Mouse (Mus musculus) spleen, postnatal 4 days (tissue): ENCODE measurements around the gene Mrm2.

ENCODE experiments used
- DNase-seq, 2 experiments: peaks; one replicate each; pipeline ENCODE4 v3.0.0; 2022; ENCODE audit warnings: low spot score in 2 of 2

The Mrm2 gene

GRCm38 (mm10) chr5:140345244-140345643 lies 13.5 kb upstream of the Mrm2 start:
- DNase-seq, result no peak

GRCm38 (mm10) chr5:140342880-140343279 lies 11.2 kb upstream of the Mrm2 start:
- no peak for DNase-seq

- no peak for DNase-seq
Observed at GRCm38 (mm10) chr5:140339836-140340235, 8.1 kb upstream of the Mrm2 start.

GRCm38 (mm10) chr5:140338779-140339178 lies 7.1 kb upstream of the Mrm2 start:
- no peak for DNase-seq

GRCm38 (mm10) chr5:140336680-140337079 lies 5.0 kb upstream of the Mrm2 start:
- DNase-seq, result peak in 1 of 2 experiments; percentile 73

GRCm38 (mm10) chr5:140333631-140334030 lies 1.9 kb upstream of the Mrm2 start:
- no peak for DNase-seq

- no peak for DNase-seq
Observed at GRCm38 (mm10) chr5:140332519-140332918, 821 bp upstream of the Mrm2 start.

- DNase-seq, result no peak
Observed at GRCm38 (mm10) chr5:140324058-140324457, 7.6 kb downstream of the Mrm2 start.

- no peak for DNase-seq
Observed at GRCm38 (mm10) chr5:140321756-140322575, 9.7 kb downstream of the Mrm2 start.

- DNase-seq, result peak; percentile 95 to 97
Observed at GRCm38 (mm10) chr5:140321042-140321755, 10.5 kb downstream of the Mrm2 start, which contains the start of the genes Mad1l1 and Nudt1. TSS of gene Mad1l1 (minus strand) at chr5:140321552. TSS of gene Nudt1 (plus strand) at chr5:140321656.

- no peak for DNase-seq
Observed at GRCm38 (mm10) chr5:140316716-140317115, 15.0 kb downstream of the Mrm2 start.

GRCm38 (mm10) chr5:140307602-140308001 lies 24.1 kb downstream of the Mrm2 start:
- DNase-seq, result no peak

GRCm38 (mm10) chr5:140306016-140306415 lies 25.7 kb downstream of the Mrm2 start:
- DNase-seq, result no peak

- no peak for DNase-seq
Observed at GRCm38 (mm10) chr5:140298291-140298690, 33.4 kb downstream of the Mrm2 start.

- peak; percentile 32 to 69 for DNase-seq
Observed at GRCm38 (mm10) chr5:140292152-140292551, 39.5 kb downstream of the Mrm2 start.

GRCm38 (mm10) chr5:140289161-140289560 lies 42.5 kb downstream of the Mrm2 start:
- DNase-seq, result no peak

GRCm38 (mm10) chr5:140288287-140288686 lies 43.4 kb downstream of the Mrm2 start:
- no peak for DNase-seq

- no peak for DNase-seq
Observed at GRCm38 (mm10) chr5:140284761-140285160, 46.9 kb downstream of the Mrm2 start.

- no peak for DNase-seq
Observed at GRCm38 (mm10) chr5:140284011-140284410, 47.7 kb downstream of the Mrm2 start.

- DNase-seq, result no peak
Observed at GRCm38 (mm10) chr5:140282900-140283299, 48.8 kb downstream of the Mrm2 start.

- DNase-seq, result no peak
Observed at GRCm38 (mm10) chr5:140282376-140282775, 49.3 kb downstream of the Mrm2 start.

- DNase-seq, result no peak
Observed at GRCm38 (mm10) chr5:140280205-140280604, 51.5 kb downstream of the Mrm2 start.
